Mouse (Mus musculus) ES-Bruce4 (cell line): ENCODE data around the gene Col26a1. TPM values are rescaled to one million over a fixed set of nuclear protein-coding genes. Genes with fewer than 3 reads are reported as not detected.

Source experiments
- H3K27ac ChIP-seq: 2 replicates; pipeline ENCODE4 v1.5.1; 2012; ENCODE audit warnings: low read length, inconsistent platforms; ENCODE audit not compliant: insufficient read depth
- H3K27me3 ChIP-seq: 2 replicates; pipeline ENCODE4 v1.6.1; 2012; ENCODE audit warnings: mild to moderate bottlenecking, low read length, inconsistent platforms; ENCODE audit not compliant: control insufficient read depth, poor library complexity, insufficient read depth, severe bottlenecking
- H3K36me3 ChIP-seq: 2 replicates; pipeline ENCODE4 v1.6.1; 2012; ENCODE audit warnings: inconsistent platforms, mild to moderate bottlenecking, low read length, moderate library complexity; ENCODE audit not compliant: control insufficient read depth, poor library complexity, insufficient read depth, severe bottlenecking
- H3K4me1 ChIP-seq: one replicate; pipeline ENCODE4 v1.8.1; 2011; ENCODE audit warnings: low read length; ENCODE audit not compliant: control insufficient read depth, insufficient read depth
- H3K4me3 ChIP-seq: 2 replicates; pipeline ENCODE4 v1.5.1; 2011; ENCODE audit warnings: low read depth, mild to moderate bottlenecking, low read length
- H3K9ac ChIP-seq: 2 replicates; pipeline ENCODE4 v1.6.1; 2012; ENCODE audit warnings: low read depth, mild to moderate bottlenecking, inconsistent platforms; ENCODE audit not compliant: poor library complexity, severe bottlenecking
- H3K9me3 ChIP-seq: replicated peaks from 2 replicates; pipeline ENCODE4 v1.6.1; 2012; ENCODE audit warnings: mild to moderate bottlenecking, low read length, inconsistent platforms; ENCODE audit not compliant: control insufficient read depth, poor library complexity, insufficient read depth, severe bottlenecking
- CTCF ChIP-seq: IDR thresholded peaks from one replicate; pipeline ENCODE4 v1.8.1; 2011; ENCODE audit warnings: low read depth, low read length
- EP300 ChIP-seq: IDR thresholded peaks from 2 replicates; pipeline ENCODE4 v1.6.1; 2011; ENCODE audit warnings: low read depth, low read length; ENCODE audit not compliant: insufficient read depth
- POLR2A ChIP-seq: IDR thresholded peaks from one replicate; pipeline ENCODE4 v1.8.1; 2011; ENCODE audit warnings: low read length; ENCODE audit not compliant: insufficient read depth
- polyA plus RNA-seq: library from polyadenylated mRNA; stranded (reverse); fragments of >200 nt; gene quantifications from 2 replicates; pipeline ENCODE4 v1.2.4, GENCODE M21; 2011; ENCODE audit warnings: low read depth; ENCODE audit not compliant: missing spikeins, insufficient read depth, insufficient read length

The Col26a1 gene
- polyA plus RNA-seq, 1 experiment, result 2.2 TPM

DNA sequence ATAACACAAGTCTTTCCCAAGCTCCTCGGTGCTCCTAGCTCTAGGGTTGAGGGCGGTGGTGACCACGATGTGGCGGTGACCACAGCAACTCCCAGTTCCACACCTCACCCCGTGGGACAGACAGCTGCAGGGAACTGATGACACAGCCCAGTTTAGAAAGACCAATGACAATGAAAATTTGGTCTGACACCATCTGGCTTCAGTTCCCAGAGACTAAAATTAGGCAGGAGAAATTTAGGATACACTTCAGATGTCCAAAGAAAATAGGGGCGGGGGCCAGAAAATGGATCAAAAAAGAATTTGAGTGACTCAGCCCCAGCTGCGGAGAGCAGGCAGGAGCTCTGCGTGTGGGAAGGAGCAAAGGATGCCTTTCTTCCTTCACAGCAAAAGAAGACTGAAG, 98.5 kb downstream of the Col26a1 start:
- no peaks in the 10 kb centered on the region for H3K27me3 ChIP-seq
- H3K27ac ChIP-seq, result no peak overlapping the region
- TF ChIP-seq CTCF, result no peak
- no peak for TF ChIP-seq POLR2A
- no peak for TF ChIP-seq EP300
- H3K9me3 ChIP-seq, result no peaks in the 10 kb centered on the region
- no peak overlapping the region for H3K4me3 ChIP-seq
- no peaks in the 10 kb centered on the region for H3K36me3 ChIP-seq
- H3K4me1 ChIP-seq, result no peaks in the 10 kb centered on the region
- H3K9ac ChIP-seq, result no peak overlapping the region

- Histone ChIP-seq H3K36me3 (no peaks in the 10 kb centered on the region), H3K9ac (no peak overlapping the region), H3K4me3 (no peak overlapping the region), H3K27ac (no peak overlapping the region), H3K27me3 (no peaks in the 10 kb centered on the region), H3K4me1 (no peaks in the 10 kb centered on the region), H3K9me3 (no peaks in the 10 kb centered on the region)
- TF ChIP-seq POLR2A, result no peak
- no peak for TF ChIP-seq EP300
- TF ChIP-seq CTCF, result no peak
Observed at GRCm38 (mm10) chr5:136782600-136782999, 100.4 kb downstream of the Col26a1 start.

DNA sequence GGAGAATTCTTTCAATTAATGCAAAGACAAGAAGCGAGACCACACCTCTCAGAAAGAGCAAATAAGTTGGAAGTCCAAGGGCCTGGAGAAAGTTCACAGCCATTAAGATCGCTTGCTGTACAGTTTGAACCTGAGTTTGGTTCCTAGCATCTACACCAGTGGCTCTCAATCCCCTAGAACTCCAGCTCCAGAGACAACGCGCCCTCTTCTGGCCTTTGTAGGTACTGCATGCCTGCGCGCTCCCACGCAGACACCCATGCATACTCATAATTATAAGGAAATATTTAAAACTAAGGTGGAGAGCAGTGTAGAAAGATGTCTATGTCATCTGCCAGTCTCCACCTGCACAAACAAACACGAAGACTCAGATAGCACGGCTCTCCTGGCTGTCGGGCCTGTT, 102.5 kb downstream of the Col26a1 start:
- H3K9ac ChIP-seq, result no peak overlapping the region
- H3K36me3 ChIP-seq, result no peaks in the 10 kb centered on the region
- peak; percentile 93 for TF ChIP-seq CTCF
- TF ChIP-seq EP300, result no peak
- no peak for TF ChIP-seq POLR2A
- H3K9me3 ChIP-seq, result no peaks in the 10 kb centered on the region
- no peaks in the 10 kb centered on the region for H3K4me1 ChIP-seq
- H3K27me3 ChIP-seq, result no peaks in the 10 kb centered on the region
- peak overlapping the region; percentile 79 for H3K27ac ChIP-seq
- H3K4me3 ChIP-seq, result no peak overlapping the region

GRCm38 (mm10) chr5:136779946-136780345, 103.1 kb downstream of the Col26a1 start:
- TF ChIP-seq EP300, result no peak
- no peak for TF ChIP-seq CTCF
- TF ChIP-seq POLR2A, result no peak
- no peaks in the 10 kb centered on the region for H3K4me1 ChIP-seq
- H3K27me3 ChIP-seq, result no peaks in the 10 kb centered on the region
- H3K9ac ChIP-seq, result no peak overlapping the region
- no peaks in the 10 kb centered on the region for H3K36me3 ChIP-seq
- 0 out of 2 replicates have a peak, but pooled peaks cover 3% of the 10 kb centered on the region for H3K9me3 ChIP-seq
- peak overlapping the region; percentile 79 for H3K27ac ChIP-seq
- no peak overlapping the region for H3K4me3 ChIP-seq

DNA sequence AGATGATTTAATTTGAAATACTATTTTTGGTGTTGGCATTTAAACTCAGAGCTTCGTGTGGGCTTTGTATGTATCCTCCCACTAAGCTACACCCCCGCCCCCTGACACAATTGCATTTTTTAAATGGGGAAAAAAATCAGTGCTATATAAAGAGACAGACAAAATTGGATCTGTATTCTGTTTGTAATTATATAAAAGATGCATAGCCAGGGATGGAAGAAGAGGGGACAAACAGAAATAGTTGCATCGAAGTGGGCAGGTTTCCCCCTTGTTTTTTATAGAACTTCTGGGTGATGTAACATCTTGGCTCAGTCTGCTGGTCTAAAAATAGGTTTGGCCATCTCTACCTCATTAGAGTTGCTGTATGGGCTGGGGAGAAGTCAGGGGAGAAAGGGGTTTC, 107.5 kb downstream of the Col26a1 start:
- H3K27me3 ChIP-seq, result no peaks in the 10 kb centered on the region
- H3K9me3 ChIP-seq, result 0 out of 2 replicates have a peak, but pooled peaks cover 5% of the 10 kb centered on the region
- H3K36me3 ChIP-seq, result no peaks in the 10 kb centered on the region
- H3K4me3 ChIP-seq, result no peak overlapping the region
- no peak overlapping the region for H3K9ac ChIP-seq
- TF ChIP-seq POLR2A (no peak), CTCF (no peak), EP300 (no peak)
- H3K27ac ChIP-seq, result no peak overlapping the region
- peaks cover 7% of the 10 kb centered on the region for H3K4me1 ChIP-seq

DNA sequence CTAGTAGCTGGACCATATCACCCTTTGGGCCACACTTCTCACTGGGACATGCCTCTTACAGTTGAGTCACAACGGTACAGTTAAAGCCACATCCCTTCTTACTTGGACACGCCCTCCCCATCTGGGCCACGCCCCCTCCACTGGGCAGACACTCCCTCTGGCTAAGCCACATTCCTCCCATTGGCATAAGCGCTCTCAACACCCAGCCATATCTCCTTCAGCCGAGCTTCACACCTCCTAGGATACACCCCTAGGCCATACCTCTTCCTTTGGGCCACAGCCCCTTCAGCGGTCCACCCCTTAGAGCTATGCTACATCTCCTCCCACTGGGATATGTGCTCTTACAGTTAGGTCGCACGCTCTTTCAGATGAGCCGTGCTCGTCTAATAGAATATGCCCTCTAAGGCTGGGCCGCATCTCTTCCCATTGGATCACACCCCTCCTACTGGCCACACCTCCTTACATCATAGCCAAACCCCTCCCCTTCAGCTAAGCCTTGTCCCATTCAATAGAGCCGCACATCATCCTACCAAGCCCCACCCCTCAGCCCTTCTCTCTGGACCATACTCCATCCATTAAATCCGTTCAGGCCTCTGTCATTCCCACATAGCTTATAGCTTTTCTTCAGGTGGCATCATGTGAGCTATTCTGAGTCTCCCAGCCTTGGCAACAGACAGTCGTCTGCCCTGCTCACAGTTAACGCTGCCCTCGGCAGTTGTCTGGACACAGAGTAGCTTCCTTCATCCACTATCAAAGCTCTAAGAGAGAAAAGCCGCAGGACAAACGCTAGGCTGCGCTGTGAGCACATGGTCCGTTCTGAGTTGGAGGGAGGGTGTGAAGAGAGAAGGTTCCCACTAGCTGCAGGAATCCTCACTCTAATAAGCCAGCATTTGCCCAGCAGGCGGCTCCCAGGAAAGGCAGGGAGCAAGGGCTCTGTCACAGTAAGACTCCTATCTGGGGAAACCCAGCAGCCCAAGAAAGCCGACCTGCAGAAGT, 109.7 kb downstream of the Col26a1 start:
- Histone ChIP-seq H3K36me3 (no peaks in the 10 kb centered on the region), H3K9me3 (0 out of 2 replicates have a peak, but pooled peaks cover 5% of the 10 kb centered on the region), H3K4me1 (peaks cover 7% of the 10 kb centered on the region), H3K27me3 (no peaks in the 10 kb centered on the region), H3K9ac (no peak overlapping the region), H3K27ac (no peak overlapping the region), H3K4me3 (peak overlapping the region; percentile 16; the same call in 1 of the 2 replicates)
- TF ChIP-seq CTCF, result peak; percentile 40
- TF ChIP-seq POLR2A, result no peak
